Mouse (Mus musculus): Measurements from ENCODE around the gene Ntn4.

The Ntn4 gene

DNA sequence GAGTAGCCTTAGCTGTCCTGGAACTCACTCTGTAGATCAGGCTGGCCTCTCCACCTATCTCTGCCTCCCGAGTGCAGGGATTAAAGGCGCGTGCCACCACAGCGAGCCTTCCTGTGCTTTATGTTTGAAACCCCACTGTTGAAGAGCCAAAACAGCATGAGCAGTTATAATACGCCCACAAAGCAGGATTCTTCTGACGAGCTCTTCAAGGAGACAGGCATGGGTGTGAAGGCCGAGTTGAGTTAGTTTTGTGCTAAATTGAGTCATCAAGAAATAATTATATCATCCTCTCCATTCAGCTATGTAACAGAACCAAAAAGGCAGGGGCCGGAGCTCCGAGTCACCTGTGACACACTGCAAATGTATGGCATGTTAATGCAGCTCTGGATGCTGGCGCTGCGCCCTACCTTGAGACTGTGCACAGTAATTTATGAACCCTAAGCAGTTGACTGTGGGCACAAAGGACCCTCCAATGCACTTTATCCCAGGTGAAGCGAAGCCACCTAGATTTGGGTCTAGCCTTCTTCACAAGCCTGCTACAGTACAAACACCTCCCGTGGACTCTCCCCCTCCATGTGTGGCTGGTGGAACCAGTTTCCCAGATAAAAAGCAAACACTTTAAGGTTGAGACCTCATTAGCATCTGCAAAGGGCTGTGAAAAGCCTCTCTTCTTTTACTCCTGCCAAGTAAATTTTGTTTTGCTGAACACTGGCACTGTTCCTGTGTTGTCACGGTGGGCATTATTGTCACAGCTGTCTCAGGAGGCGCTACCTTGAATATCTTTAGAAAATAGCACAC lies 142.9 kb downstream of the Ntn4 start:
- no peak for DNase-seq (ENCODE audit: low read depth, low spot score)
